Mouse (Mus musculus): ENCODE data around the gene Mnx1. TPM values are rescaled to one million over a fixed set of nuclear protein-coding genes. Genes with fewer than 3 reads are reported as not detected.

Mnx1 gene
- not detected for polyA plus RNA-seq (2017; shearing (Covaris generic))

DNA sequence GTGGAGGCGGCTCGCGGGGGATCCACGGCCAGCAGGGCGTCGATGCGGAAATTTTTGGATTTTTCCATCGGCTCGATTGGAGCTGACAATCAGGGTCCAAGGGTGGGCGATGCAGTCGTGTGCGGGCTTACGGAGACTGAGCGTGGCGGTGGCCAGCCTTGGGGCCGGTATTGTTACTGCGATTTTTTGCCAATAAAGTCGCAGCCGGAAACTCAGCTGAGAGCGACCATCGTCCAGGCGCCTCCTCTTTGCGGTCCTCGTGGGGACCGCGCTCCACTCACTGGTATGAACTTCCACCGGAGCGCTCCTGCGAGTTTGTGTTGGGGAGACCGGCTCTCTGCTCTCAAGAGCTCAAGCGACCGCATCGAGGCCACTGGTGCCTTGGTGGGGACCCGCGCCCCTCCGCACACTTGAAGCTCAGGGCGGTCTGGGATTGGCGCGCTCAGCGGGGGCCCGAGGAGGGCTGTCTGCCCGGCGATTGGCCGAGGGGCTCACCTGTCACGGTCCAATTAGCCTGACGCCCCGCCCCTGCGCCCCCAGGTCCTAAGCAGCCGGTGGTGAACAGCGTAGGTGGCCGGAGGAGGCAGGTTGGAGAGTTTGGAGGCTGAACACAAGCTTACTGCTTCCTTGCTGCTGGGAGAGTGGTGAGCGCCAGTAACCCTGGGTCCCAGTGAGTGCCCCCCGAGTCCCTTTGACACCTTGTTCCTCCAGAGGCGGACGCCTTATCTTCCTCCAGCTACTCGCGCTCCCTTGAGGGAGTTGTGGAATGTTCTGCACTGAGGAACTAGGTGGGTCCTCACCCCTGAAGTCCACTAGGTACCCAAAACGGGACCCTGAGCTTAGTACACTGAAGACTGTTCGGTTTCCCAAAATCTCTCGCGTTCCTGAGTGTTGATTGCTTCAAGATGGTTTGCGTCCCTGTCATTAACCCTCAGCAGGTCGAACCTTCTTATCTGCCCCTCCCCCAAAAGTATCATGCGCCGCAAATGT lies at the start of gene Mnx1:
Gene Mnx1, minus strand, starts transcription at position 263 of the 990 bp plus-strand sequence.

DNA sequence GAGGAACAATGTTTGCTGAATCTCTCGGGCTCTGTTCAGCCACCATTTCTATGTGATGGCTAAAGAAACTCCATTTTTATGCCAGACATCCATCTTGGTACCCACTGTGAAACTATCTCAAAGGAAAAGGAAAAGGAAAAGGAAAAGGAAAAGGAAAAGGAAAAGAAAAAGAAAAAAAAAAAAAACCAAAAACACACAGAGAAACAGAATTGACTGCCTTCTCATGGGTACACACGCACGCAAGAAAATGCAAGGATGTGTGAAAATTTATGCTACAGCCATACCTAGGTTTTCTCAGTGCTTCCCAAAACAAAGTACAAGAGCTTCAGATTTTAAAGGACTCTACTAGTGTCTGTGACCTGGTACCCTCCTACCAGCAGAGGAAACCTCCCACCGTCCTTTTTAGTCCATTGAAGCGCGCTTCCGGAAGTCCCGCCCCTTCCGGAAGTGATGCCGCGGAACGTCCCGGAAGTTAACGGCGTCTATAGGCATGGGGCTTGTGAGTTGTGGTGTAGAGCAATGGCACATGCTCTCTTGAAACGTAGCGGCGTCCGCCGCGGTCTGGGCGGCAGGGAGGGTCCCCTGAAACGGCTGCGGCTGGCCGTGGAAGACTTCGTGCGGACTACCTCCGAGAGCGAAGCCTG lies 43.9 kb downstream of the Mnx1 start, which contains the start of gene Nom1:
Gene Nom1, plus strand, starts transcription at position 437 of the 644 bp plus-strand sequence.

Other genes starting within 250 kb of the Mnx1 start
- 5.2 TPM for gene Lmbr1, start 100.1 kb downstream of the Mnx1 start, polyA plus RNA-seq (2017; shearing (Covaris generic))
- 24.3 TPM for gene Nom1, start 43.8 kb downstream of the Mnx1 start, polyA plus RNA-seq (2017; shearing (Covaris generic))
- 14.3 TPM for gene Ube3c, start 90.8 kb upstream of the Mnx1 start, polyA plus RNA-seq (2017; shearing (Covaris generic))